Mouse (Mus musculus) brain, adult 2 months (tissue): Measurements from ENCODE around the gene Celsr1.

ENCODE experiments used
- DNase-seq: peaks from one replicate; pipeline ENCODE4 v3.0.0; 2011; ENCODE audit warnings: low read depth, low spot score

The Celsr1 gene

GRCm38 (mm10) chr15:85963279-85963840, 70.2 kb downstream of the Celsr1 start:
- DNase-seq, result no peak

GRCm38 (mm10) chr15:85962691-85963090, 70.9 kb downstream of the Celsr1 start:
- no peak for DNase-seq

GRCm38 (mm10) chr15:85961651-85962050, 71.9 kb downstream of the Celsr1 start:
- no peak for DNase-seq

GRCm38 (mm10) chr15:85961131-85961530, 72.4 kb downstream of the Celsr1 start:
- DNase-seq, result no peak

GRCm38 (mm10) chr15:85956202-85956601, 77.4 kb downstream of the Celsr1 start:
- DNase-seq, result no peak

GRCm38 (mm10) chr15:85953458-85953857, 80.1 kb downstream of the Celsr1 start:
- no peak for DNase-seq

- DNase-seq, result no peak
Measured at GRCm38 (mm10) chr15:85949421-85950164, 84.0 kb downstream of the Celsr1 start.

GRCm38 (mm10) chr15:85947967-85948366, 85.6 kb downstream of the Celsr1 start:
- no peak for DNase-seq

- peak; percentile 14 for DNase-seq
Measured at GRCm38 (mm10) chr15:85947541-85947940, 86.0 kb downstream of the Celsr1 start.

- DNase-seq, result no peak
Measured at GRCm38 (mm10) chr15:85935627-85936049, 97.9 kb downstream of the Celsr1 start.

GRCm38 (mm10) chr15:85928161-85928560, 105.4 kb downstream of the Celsr1 start:
- no peak for DNase-seq

GRCm38 (mm10) chr15:85921855-85922254, 111.7 kb downstream of the Celsr1 start:
- DNase-seq, result no peak

- no peak for DNase-seq
Measured at GRCm38 (mm10) chr15:85919892-85920248, 113.7 kb downstream of the Celsr1 start.

GRCm38 (mm10) chr15:85919191-85919891, 114.2 kb downstream of the Celsr1 start:
- no peak for DNase-seq

- no peak for DNase-seq
Measured at GRCm38 (mm10) chr15:85913605-85914004, 120.0 kb downstream of the Celsr1 start.

- no peak for DNase-seq
Measured at GRCm38 (mm10) chr15:85909931-85910330, 123.6 kb downstream of the Celsr1 start.

- DNase-seq, result no peak
Measured at GRCm38 (mm10) chr15:85909492-85909829, 124.1 kb downstream of the Celsr1 start.

GRCm38 (mm10) chr15:85908660-85909491, 124.7 kb downstream of the Celsr1 start:
- no peak for DNase-seq

- DNase-seq, result no peak
Measured at GRCm38 (mm10) chr15:85903826-85904225, 129.8 kb downstream of the Celsr1 start.

- no peak for DNase-seq
Measured at GRCm38 (mm10) chr15:85902505-85902904, 131.1 kb downstream of the Celsr1 start.

- no peak for DNase-seq
Measured at GRCm38 (mm10) chr15:85900801-85901200, 132.8 kb downstream of the Celsr1 start.

- no peak for DNase-seq
Measured at GRCm38 (mm10) chr15:85900318-85900717, 133.3 kb downstream of the Celsr1 start.
